Mouse (Mus musculus): ENCODE measurements at regions not wholly inside any gene's neighbourhood (a gene's known extent, or its start where the extent isn't known, plus 50 kb on each side); places are given as distances from the start of the nearest gene placed in this dataset.
A peak's percentile ranks its signal among the peaks of the same experiment; 100 is the strongest.

DNA sequence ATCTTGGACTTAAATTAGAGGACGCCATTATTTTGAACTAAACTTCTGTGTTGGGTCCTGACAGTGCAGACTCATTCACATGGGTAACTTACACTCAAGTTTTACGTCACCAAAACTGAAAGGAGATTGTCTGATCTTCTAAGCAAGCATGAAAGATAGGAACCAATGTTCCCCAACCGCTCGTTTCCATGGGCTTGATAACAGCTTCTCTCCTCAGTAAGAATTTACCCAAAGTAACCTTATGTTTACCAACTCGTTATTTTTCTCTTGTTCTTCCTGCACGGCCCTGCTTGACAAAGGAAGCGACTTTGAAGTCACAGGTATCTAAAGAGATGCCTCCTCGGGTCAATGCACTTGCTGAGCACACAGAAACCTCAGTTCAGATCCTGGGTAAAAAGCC is 245.6 kb downstream of the Rplp1 start:
- DNase-seq, result no peak

DNA sequence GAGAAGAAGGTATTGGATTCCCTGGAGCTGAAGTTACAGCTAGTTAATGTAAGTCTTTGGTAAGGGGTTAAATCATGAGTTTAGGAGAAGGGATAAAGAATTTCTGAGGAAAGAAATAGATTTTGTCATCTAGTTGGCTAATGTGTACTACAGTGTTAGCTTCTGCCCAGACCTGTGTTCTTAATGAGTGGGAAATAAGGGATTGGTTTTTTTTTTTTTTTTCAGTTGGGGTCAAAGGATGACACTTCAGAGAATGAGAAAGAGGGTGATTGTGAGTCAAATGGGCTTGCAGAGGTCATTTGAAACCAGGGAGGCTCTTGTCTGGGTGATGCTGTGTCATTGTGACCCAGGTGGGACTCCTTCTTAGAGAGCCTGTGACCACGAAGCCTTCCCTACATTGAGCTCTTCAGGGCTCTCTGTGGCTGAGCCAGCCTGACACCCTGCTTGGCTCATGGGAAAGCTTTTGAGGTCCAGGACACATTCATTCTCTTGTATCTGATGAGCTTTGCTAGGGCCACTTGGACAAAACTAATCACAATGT is 246.1 kb downstream of the Rplp1 start:
- DNase-seq, result no peak

DNA sequence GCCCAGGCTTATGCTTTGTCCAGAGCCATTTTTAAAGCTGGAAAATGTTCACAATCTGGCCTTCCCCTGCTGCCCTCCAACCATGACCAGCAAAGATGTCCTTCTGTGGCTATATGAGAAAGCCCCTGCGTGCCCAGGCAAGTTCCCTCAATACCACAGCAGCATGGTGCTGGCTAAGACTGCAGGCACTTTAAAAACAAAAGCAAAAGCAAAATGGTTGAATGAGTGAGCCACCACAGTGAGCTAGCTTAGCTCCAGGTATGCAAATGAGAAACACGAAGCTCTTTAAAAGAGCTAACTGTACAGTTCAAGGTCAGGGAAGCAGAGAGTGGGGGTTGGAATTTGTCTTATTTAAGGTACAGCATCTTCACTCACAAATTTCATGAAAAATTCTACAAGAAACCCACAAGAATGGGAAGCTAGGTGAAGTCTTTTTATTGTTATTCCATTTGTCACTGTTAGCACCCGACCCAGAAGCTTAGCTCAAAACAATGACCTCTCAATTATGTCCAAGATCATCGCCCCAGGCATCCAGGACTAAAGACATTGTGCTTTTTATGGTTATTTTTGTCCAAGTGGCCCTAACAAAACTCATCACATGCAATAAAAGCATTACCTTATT is 246.8 kb downstream of the Rplp1 start:
- no peak for DNase-seq

DNA sequence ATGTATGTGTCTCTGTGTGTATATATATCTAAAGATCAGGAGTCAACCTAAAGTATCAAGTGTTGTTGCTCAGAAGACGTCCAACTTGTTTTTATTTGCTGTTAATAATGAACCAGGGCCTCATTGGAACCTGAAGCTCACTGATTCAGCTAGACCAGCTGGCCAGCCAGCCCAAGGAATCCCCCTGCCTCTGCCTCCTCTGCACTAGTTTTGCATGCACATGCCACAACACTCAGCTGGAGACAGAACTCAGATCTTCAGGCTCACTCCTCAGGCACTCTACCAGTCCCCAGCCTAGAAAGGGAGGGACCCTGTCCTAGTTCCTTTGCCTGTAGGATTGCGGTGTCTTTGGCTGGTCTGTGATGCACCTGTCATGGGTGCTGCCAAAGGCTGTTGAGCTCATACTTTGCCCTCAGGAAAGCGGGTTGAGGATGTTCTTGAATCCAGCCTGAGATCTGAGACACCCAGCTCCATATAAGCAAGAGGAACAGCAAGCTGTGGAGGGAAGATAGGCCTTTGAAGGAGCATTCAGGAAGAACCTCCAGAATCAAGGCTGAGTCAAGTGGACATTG is 247.5 kb downstream of the Rplp1 start:
- DNase-seq, result no peak

DNA sequence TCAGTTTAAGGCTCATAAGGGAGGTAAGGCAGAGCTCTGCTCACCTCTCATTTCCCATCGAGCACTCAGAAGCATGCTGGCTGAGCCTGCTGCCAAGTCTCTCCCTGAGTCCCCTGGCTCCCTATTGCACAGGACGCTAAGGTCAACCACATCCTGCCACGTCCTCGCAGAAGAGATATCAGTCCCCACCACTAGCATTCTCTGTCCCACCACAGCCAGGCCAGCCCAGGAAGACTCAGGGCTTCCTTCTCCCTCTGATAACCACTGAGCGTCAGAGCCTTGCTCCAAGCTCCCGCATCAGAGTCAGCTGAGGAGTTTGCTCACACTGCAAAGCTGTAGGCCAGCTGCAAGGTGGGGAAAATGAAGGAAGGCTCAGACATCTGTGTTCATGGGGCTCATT is 248.2 kb downstream of the Rplp1 start:
- DNase-seq, result peak; percentile 93

DNA sequence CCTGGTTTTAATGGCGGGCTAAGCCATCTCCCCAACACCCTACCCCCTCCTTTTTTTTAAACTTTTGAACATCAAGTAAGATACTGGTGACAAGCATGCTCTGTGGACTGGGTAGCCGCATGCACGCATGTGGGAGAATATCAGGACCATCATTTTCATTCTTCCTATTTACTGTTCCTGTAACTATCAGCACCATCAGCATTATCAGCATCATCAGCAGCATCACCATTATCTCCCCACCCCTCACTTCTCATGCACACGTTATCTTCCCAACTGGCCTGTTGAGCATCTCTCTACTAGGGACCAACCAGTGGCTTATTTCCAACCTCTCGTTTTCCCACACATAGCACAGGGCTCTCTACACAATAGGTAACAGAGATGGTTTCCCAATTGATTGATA is 249.1 kb downstream of the Rplp1 start:
- DNase-seq, result no peak

DNA sequence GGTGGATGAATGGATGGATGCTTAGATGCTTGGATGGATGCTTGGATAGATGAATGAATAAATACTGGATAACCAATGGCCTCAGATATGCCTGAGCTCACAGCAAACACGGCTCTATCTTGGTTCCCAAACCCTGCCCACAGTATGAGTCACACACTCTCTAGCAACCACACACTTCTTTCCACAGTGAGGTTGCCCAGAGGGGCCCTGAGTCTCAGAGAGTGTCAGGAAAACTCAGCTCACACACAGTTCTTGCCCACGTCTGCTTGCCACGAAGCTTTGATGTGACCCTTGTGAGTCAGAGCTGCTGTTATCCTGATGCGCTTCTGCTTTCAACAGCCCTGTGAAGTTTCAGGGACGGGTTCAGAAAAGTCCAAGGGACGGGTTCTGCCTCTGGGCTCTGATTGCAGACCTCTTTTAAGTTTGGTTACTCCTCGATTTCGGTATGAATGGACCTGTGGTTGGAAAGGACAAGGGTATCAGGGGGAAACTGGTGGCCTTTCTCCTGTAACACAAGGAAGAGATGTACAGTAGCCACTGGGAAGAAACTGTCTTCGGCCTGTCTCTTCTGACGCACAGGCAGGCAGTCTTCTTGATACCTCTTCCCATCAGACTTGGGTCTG is 250.2 kb downstream of the Rplp1 start:
- DNase-seq, result no peak

DNA sequence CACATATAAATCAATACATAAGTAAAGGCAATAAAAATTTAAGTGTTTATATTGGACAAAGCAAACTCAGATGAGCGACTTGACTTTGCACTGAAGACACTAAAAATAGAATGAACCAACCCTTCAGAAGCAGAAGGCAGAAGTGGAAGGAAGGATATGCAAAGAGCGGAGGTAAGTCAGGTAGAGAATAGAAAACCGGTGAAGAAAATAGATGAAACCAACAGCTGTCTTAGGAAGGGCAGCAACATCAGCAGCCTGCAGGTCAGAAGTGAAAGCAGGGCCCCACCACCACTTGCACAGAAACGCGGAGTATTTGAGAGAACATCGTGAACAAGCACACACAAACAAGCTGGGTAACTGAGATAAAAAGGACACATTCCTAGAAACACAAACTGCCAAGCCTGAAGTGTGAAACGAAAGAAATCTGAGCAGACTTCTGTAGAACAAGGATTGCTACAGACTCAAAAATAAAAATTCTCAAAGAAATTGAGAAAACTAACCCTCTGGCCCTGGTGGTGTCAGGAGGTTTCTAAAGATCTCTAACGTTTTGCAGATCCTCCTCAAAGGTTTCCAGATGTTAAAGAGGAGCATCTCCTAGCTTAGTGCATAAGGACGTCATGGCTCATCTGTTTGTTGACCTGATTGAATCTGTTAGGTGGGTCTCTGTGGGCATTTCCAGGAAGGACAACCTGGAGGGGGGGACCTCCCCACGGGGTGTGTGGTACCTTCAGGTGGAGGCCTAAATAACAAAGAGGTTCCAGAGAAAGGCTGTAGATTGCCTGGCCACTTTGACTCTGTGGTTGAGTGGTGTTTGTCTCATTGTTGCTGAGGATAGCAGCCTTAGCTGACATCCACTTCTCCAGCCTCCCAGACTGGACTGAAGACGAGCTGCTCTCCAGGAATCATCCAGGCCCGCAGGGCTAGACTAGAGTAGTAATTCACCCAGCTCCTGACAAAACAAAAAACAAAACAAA is 252.0 kb downstream of the Rplp1 start:
- no peak for DNase-seq

DNA sequence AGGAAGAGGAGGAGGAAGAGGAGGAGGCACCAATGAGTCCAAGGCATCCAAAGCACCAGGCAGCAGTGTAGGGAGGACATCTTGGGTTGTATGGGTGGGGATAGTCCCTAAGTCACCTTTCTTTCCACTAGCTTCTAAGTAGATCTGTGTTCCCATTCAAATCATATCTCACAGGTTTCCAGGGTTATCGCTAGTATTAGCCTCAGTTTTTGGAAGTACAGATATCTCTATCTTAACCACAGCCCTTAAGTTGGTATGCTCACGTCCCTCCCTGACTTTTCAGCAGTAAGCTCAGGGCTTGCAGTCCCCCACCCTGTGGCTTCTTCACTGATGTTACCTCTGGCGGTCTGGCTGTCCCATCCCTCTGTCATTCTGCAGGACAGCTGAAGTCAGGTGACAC is 254.2 kb downstream of the Rplp1 start:
- DNase-seq, result no peak

DNA sequence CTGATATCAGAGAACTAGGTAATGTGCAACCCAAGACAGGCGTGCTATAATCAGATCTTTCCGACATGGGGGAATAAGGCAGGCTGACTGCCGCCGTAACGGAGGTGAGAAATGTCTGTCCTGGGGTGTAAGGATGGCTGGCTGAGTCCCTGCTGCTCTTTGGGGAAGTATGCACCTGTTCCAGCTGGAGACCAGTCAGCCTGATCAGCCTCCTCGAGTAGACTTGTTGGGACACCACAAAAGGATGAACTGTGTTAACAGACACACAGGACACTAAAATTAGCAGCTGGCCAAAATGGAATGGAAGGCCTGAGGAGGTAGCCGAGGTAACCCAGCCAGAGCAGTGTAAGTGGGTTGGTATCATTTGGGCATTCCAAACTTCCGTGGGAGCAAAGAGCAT is 256.3 kb downstream of the Rplp1 start:
- peak; percentile 96 for DNase-seq

DNA sequence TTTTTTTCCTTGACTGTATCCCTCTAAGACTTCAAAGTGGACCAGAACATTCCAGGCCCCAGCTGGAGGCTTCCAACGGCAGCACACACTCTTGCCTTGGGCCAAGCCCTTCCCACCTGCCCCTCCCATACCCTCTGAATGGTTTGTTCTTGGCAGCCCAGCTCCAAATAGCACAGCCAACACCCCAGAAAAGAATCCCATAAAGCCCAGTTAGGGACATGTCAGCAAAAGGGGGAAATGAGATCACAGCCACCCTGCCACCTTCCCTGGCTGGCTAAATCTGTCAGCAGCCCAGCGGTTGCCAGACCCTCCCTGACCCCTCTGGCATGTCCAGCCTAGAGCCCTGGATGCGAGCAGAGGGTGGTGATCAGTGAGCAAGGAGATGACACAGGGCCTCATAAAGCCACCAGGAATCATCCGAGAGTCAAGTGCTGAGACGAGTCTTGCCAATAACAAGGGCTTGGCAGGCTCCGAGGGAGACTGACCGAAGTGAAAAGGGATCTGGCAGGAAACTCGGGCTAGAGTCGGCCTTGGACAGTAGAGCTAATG is 258.8 kb downstream of the Rplp1 start:
- DNase-seq, result peak; percentile 99

DNA sequence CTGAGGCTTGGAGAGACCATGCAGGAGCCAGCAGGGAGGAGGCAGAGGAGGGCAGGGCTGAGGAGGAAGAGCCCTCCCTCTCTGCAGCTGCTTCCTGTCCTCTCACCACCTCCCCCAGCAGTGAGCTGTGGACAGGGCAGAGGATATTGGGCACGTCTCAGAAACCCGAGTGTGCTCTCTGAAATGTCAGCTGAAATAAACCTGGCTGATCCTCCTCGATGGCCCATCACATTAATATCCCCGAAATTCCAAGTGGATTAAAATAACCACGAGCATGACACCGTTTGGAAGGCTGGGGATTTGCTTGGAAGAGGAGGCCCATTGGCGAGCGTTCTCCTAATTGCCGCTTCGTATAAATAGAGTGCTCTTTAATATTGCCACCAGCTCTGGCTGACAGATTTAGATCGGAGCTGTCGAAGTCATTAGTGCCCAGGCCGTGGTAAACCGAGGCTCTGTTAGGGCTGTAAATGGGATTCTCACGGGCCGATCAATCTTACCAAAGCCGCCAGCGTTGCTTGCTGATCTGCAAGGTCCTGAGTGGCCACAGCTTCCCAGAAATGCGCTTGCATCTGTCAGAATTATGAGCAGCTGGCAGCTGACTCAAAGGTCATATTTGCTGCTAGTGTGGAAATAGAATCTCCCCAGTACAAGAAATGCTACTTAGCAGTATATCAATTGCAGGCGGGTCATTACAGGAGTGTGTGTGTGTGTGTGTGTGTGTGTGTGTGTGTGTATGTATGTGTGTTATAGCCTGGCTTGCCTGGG is 268.5 kb downstream of the Rplp1 start:
- peak; percentile 93 for DNase-seq

DNA sequence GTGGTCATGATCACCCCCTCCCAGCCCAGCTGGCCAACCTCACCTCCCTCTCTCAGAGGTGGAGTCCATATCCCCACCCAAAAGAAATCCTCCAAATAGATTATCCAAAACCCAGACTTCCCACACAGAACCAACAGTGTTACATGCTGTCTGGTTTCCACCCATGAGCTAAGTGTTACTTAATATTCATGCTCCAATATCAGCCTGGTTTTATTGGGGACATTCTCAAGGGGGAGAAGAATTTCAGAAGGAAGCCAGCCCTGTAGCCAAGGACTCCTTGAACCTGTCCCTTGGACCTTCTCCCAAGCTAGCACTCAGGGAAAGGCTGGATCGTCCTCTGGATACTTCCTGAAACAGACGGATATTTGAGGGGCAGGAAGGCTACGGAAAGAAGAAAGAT is 268.6 kb downstream of the Tle3 start:
- no peak for DNase-seq

DNA sequence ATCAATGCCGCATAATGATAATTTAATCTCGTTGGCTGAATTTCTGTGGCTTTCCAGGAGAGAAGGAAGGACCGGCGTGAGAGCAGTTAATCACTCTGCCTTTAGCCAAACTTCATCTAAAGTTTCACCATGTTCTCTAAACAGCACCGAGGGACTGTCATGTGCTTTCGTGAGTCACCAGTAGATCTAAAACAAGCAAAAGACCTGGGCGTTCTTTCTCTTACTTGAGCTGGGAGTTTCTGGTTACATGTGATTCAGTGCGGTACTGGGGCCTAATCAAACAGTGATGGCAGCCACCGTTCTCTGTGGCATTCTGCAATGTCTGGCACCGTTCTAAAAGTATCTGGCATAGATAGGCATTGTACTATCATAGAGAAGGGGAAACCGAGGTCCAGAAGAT is 266.7 kb downstream of the Tle3 start:
- no peak for DNase-seq

DNA sequence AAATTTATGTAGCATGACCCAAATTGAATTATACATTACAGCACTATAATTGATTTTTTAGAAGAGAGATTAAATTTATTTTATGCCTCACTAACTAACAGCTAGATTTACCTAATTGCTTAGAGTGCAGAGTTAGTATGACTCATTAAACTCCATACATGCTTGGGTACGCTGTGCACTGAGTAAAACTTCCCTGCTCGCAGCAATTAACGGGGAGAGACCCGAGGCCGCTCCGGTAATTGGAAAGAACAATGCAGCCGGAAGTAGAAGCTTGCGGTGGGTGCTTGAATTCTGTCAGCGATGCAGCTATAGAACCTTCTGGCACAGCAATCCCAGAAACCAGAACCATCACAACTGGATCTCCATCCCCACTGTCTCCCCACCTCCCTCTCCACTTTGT is 261.8 kb downstream of the Tle3 start:
- DNase-seq, result no peak

DNA sequence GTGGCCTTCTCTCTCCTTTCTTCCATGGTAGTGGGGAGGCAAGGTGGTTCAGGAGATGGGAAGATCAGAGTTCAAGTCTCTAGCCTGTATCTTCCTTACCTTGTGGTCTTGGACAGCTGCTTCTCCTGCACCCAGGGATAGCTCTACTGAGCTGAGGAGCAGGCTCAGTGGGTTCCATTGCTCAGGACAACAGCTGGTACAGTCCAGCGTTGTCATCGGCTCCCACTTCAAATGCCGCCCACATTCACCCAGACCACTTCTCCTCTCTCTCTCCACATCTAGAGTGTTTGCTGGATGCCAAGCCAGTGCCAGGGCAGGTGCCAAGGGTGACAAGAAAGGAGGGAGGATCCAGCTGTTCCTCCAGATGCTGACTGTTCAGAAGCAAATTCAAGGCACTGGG is 260.4 kb downstream of the Tle3 start:
- DNase-seq, result no peak

DNA sequence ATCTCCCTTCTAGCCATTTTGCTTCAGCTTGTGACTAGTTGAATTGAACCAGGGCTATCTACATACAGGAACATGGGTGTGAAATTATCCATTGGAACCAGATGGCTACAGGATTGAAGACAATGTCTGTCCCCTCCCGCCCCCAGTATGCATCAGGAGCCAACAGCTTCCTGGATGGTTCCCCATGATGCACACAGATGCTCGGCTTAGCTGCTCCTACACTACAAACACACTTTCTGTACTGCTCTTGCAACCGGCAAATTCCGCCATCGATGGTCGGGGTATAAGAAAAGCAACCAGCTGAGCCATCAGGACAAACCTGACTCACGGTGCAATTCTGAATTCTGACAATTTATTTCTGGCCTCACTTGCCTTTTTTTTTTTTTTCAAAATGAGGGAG is 258.9 kb downstream of the Tle3 start:
- no peak for DNase-seq

DNA sequence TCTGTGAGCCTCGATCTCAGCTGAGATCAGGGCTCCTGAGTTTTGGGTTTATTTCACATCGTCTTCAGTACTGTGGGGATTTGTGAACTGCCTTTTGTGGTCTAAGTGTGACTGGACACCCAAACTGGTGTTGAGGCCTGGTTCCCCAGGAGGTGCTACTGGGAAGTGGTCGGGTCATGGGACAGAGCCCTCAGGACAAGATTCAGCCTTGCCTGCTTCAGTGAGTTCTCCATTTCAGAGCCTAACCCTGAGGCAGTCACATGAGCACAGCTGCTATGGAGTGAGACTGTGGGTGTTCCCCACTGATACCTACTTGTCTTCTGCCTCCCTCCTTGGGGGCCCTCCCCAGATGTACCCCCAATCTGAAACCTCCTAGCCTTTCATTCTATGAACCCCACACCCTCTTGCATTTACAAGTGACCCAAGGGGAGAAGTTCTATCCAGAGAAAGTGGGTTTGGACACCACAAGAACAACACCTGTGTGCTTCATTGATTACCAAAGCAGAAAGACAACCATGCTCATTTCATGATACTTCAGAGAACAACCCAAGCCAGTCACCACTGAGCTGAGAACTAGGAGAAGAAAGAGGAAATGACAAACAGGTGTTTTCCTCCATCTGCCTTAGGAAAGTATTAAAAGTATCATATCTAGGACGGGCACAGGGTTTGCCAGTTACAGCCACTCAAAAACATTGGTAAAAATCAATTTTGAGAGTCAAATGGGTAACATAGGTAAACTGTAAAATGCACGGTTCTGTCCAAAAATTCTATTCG is 255.8 kb downstream of the Tle3 start:
- DNase-seq, result peak; percentile 79

DNA sequence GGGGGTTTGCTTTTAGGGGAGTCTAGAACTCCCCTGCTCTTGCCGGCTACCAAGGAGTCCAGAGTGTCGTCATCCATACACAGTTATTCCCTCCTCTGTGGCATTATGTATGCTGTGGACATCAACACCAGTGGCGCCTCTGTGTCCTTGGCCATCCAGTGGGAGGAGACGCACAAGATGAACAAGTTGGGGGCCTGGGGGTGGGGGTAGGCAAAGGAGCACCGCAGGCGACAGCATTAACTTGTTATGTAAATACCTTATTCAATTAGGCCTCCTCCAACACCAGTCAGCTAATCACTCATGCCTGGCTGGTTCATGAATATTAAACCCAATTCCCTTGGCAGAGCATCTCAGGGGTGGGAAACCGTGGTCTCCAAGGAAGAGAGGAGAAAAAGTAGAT is 250.8 kb downstream of the Tle3 start:
- no peak for DNase-seq

DNA sequence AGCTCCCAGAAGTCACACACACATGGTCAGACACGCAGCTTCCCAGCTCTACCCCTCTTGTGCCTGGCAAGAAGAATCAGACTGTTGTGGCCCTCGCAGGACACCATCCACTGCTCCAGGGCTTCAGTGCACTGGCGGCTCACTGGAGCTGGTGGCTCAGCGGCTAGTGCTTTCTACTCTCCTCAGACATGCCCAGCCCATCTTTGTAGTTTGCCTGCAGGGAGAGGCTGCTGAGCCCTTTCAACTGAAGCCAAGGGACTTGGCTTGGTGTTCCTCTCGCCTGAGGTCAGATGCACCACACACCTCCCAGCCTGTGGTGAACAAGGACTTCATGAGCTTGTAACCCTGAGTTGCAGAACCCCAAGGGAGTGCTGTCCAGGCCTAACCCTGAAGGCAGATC is 249.8 kb downstream of the Tle3 start:
- DNase-seq, result no peak

DNA sequence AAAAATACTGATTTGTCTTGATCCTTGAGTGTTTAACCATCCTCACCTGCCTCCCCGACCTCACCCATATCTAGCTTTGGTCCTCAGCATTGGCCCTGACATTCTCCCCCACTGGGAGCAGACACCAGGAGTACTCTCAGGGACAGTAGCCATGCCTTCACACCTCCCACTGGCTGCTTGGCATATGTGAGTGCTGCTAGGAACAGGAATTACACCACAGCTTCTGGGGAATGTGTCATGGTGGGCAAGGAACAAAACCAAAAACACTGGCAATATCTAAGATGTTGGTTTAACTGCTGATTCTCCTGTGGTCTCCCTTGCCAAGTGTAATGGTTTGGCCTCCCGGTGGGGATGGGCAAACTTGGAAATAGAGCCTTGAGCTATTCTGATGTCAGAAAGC is 248.6 kb downstream of the Tle3 start:
- DNase-seq, result no peak

DNA sequence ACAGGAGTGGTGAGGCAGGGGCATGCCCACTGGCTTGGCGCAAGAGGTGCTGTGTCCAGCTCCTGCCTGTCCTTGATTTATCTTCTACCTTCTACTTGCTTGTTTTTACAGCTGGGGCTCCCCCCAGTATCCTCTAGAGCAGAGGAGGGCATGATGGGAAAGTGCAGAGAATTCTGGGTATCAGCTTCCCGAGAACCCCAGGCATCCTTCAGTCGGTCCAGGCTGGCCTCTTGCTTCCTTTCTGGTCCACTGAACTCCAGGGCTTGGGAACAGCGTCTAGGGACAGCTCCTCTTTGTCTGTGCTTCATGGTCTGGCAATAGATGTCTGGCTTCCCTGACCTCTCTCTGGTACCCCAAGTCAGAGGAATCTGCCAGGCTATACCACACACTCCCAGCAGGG is 247.9 kb downstream of the Tle3 start:
- no peak for DNase-seq

All from heart, adult 11 months (tissue).